Mouse (Mus musculus): ENCODE results near the gene Socs7. TPM values are rescaled to one million over a fixed set of nuclear protein-coding genes. Genes with fewer than 3 reads are reported as not detected.
"Not testable (repeated sequence)": the region's sequence is repeated elsewhere in the genome, so short reads cannot be mapped to it uniquely, and the experiment has no call there.

The Socs7 gene
- polyA plus RNA-seq, 1 experiment from 2014 or later, result 4.5 TPM

DNA sequence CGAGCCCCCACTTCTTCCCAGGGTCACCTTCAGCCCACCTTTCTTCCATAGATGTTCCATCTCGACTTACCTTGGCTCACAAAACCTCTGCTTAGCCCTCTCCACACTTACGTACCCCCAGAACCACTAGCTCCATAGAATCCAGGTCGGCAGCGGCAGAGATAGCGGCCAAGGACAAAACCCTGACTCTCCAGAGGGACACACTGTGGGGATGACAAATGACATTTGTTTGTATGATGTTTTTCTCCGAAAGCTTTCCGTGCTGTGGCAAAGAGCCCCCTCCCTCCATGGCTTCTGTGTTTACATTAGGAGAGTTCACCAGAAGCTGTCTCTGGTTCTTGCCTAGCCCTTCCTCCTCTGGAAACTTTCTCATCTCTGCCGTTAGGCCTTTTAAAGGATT, 15.1 kb upstream of the Socs7 start:
- no peak for DNase-seq (ENCODE audit: low spot score)
- 87% methylated on average over 9 of the region's 9 CpGs for WGBS
- ATAC-seq (replicated peaks; ENCODE audit: low FRiP score), result no peak

DNA sequence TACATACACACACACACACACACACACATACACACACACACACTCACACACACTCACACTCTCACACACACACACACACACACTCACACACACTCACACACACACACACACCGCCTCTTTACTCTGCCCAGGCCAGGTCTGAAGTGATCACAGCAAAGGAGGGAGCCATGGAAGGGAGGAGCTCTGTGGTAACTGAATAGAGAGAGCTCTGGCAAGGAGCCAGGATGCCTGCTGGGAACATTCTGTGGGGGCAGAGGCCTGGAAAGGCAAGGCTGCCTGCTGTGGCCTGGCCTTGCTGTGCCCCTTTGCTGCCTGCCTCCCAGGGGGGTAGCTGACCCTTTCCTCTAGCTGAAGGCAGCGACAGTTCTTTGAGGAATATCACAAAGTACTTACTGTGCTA, 12.3 kb upstream of the Socs7 start:
- DNase-seq (ENCODE audit: low spot score) (peak; percentile 85), ATAC-seq (replicated peaks; ENCODE audit: low FRiP score) (no peak; the same call in 1 of the 2 replicates)
- WGBS, result 18% methylated on average over 2 of the region's 2 CpGs
- Histone ChIP-seq H3K4me3 (ENCODE audit: low read depth, low read length) (no peak overlapping the region), H3K9ac (ENCODE audit: low read length) (no peak overlapping the region), H3K9me3 (ENCODE audit: control insufficient read depth, low read length) (no peaks in the 10 kb centered on the region), H3K4me1 (replicated peaks; ENCODE audit: control insufficient read depth, insufficient read depth, low read length) (peaks cover 3% of the 10 kb centered on the region; the same call in 1 of the 2 replicates), H3K27ac (ENCODE audit: low read depth, low read length) (no peak overlapping the region; the same call in 1 of the 2 replicates), H3K4me2 (ENCODE audit: low read depth, low read length, severe bottlenecking) (0 out of 2 replicates have a peak overlapping the region, but pooled peaks have one; percentile 24), H3K36me3 (ENCODE audit: control insufficient read depth, insufficient read depth, low read length) (no peaks in the 10 kb centered on the region), H3K27me3 (ENCODE audit: control insufficient read depth, insufficient read depth, low read length) (no peaks in the 10 kb centered on the region)

More for the DNA sequence above, 15.1 kb upstream of the Socs7 start:
- no peak overlapping the region for H3K27ac ChIP-seq (ENCODE audit: low read depth, low read length)
- H3K36me3 ChIP-seq (ENCODE audit: control insufficient read depth, insufficient read depth, low read length), result no peaks in the 10 kb centered on the region
- no peak overlapping the region for H3K4me3 ChIP-seq (ENCODE audit: low read depth, low read length)
- H3K9me3 ChIP-seq (ENCODE audit: control insufficient read depth, low read length), result no peaks in the 10 kb centered on the region
- peaks cover 5% of the 10 kb centered on the region; the same call in 1 of the 2 replicates for H3K4me1 ChIP-seq (replicated peaks; ENCODE audit: control insufficient read depth, insufficient read depth, low read length)
- H3K4me2 ChIP-seq (ENCODE audit: low read depth, low read length, severe bottlenecking), result no peak overlapping the region
- H3K27me3 ChIP-seq (ENCODE audit: control insufficient read depth, insufficient read depth, low read length), result no peaks in the 10 kb centered on the region
- no peak overlapping the region for H3K9ac ChIP-seq (ENCODE audit: low read length)

DNA sequence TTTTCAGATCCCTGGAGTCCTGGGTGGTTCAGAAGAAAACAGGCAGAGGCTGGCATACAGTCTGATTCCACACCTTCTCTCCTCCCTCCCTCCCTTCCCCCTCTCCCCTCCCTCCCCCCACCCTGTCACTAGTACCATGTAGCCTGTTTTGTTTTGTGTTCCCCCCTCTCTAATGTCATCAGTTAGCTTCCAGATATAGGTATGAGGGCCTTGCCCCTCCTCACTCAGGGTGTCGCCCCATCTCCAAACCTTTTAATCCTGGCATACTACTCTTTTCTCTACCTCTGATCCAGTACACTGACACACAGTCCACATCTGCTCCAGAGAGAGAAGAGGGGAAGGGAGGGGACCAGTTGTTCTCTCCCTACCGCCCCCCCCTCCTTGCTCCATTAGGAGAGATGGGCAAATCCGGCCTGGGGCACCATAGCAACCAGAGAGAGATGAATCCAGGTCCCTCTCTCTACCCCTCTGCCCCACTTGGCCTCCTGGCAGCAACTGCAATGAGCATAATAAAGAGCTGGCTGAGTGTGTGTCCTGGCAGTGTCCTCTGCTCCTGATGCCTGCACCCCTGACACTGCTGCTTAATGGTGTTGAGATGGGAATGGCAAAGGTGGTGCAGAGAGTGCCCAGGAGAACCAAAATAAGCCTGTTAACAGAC, 10.2 kb upstream of the Socs7 start, which contains the start of gene Gpr179:
Gene Gpr179 (minus strand): TSS at position 51 of the 658 bp plus-strand sequence.
- Histone ChIP-seq H3K36me3 (ENCODE audit: control insufficient read depth, insufficient read depth, low read length) (no peaks in the 10 kb centered on the region), H3K9me3 (ENCODE audit: control insufficient read depth, low read length) (no peaks in the 10 kb centered on the region), H3K4me1 (replicated peaks; ENCODE audit: control insufficient read depth, insufficient read depth, low read length) (peaks cover 3% of the 10 kb centered on the region; the same call in 1 of the 2 replicates), H3K9ac (ENCODE audit: low read length) (no peak within 1 kb of the TSS), H3K27me3 (ENCODE audit: control insufficient read depth, insufficient read depth, low read length) (no peaks in the 10 kb centered on the region), H3K27ac (ENCODE audit: low read depth, low read length) (no peak within 1 kb of the TSS), H3K4me2 (ENCODE audit: low read depth, low read length, severe bottlenecking) (no peak within 1 kb of the TSS), H3K4me3 (ENCODE audit: low read depth, low read length) (no peak within 1 kb of the TSS)
- ATAC-seq (replicated peaks; ENCODE audit: low FRiP score), result no peak
- 72% methylated on average over 3 of the region's 3 CpGs for WGBS
- DNase-seq (ENCODE audit: low spot score), result no peak

DNA sequence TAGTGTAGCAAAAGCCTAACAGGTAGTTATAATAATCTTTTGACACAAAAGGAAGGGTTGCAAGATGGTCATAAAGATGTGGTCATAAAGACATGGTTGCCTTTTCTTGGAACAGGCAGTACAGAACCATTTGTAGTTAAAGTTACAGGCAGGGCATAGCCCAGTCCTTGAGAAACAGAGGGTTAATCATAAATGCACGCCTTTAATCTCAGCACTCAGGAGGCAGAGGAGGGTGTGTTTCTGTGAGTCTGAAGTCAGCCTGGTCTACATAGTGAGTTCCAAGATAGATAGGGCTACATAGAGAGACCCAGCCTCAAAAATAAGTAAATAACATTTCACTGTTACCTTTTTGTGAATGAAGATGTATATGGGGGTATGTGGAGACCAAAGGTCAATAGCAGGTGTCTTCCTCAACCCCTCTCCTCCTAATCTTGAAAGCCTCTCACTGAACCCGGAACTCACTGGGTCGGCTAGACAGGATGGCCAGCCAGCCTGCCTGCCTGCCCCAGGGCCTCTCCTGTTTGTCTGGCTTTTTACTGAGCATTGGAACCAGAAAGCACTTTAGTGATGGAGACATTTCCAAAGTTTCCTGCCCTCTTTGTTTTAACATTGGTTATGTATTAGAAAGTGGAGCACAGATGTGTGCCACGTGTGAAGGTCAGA, 9.3 kb upstream of the Socs7 start:
- 77% methylated on average over 4 of the region's 4 CpGs for WGBS
- DNase-seq (ENCODE audit: low spot score) (no peak), ATAC-seq (replicated peaks; ENCODE audit: low FRiP score) (no peak)
- Histone ChIP-seq H3K27me3 (ENCODE audit: control insufficient read depth, insufficient read depth, low read length) (no peaks in the 10 kb centered on the region), H3K4me2 (ENCODE audit: low read depth, low read length, severe bottlenecking) (no peak overlapping the region), H3K36me3 (ENCODE audit: control insufficient read depth, insufficient read depth, low read length) (no peaks in the 10 kb centered on the region), H3K9me3 (ENCODE audit: control insufficient read depth, low read length) (no peaks in the 10 kb centered on the region), H3K4me3 (ENCODE audit: low read depth, low read length) (no peak overlapping the region), H3K4me1 (replicated peaks; ENCODE audit: control insufficient read depth, insufficient read depth, low read length) (peaks cover 3% of the 10 kb centered on the region; the same call in 1 of the 2 replicates), H3K9ac (ENCODE audit: low read length) (no peak overlapping the region), H3K27ac (ENCODE audit: low read depth, low read length) (no peak overlapping the region)

DNA sequence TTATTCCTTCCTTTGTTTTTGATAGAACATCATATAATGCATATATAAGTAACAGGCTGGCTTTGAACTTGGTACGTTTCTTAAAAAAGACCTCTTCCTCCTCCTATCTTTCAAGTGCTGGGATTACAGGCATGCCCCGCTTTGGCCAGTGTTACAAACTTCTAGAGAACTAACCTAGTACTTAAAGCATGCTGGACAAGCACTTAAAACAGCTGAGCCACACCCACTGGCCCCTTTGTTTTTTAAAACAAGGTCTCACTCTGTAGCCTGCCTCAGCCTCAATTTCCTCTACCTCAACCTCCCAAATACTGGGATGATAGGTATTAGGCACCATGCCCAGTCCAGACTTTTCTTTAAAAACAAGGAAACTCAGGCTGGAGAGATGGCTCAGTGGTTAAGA, 7.7 kb upstream of the Socs7 start:
- no peak overlapping the region for H3K27ac ChIP-seq (ENCODE audit: low read depth, low read length)
- no peaks in the 10 kb centered on the region for H3K27me3 ChIP-seq (ENCODE audit: control insufficient read depth, insufficient read depth, low read length)
- H3K4me1 ChIP-seq (replicated peaks; ENCODE audit: control insufficient read depth, insufficient read depth, low read length), result peaks cover 3% of the 10 kb centered on the region; the same call in 1 of the 2 replicates
- DNase-seq (ENCODE audit: low spot score) (no peak), ATAC-seq (replicated peaks; ENCODE audit: low FRiP score) (no peak)
- H3K4me2 ChIP-seq (ENCODE audit: low read depth, low read length, severe bottlenecking), result no peak overlapping the region
- no peak overlapping the region for H3K9ac ChIP-seq (ENCODE audit: low read length)
- H3K4me3 ChIP-seq (ENCODE audit: low read depth, low read length), result no peak overlapping the region
- H3K9me3 ChIP-seq (ENCODE audit: control insufficient read depth, low read length), result no peaks in the 10 kb centered on the region
- 80% methylated on average over 2 of the region's 2 CpGs for WGBS
- no peaks in the 10 kb centered on the region for H3K36me3 ChIP-seq (ENCODE audit: control insufficient read depth, insufficient read depth, low read length)

DNA sequence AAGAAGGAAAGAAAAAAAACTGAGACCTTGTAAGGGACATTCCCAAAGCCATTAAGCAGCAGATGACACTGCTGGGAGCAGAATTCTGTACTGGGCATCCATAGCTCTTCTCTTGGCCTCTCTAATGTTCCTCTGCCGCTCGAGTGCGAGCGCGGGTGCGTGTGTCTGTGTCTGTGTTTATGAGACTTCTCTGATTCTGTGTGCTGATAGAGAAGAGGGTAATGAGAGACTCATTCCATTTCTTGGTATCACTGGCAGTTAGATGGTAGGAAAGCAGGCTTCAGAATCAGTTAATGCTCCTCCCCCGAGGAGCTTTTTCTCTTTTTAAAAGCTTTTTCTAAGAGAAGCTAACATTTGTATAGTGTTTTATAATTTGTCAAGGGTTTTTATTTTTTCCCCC, 7.1 kb upstream of the Socs7 start:
- Histone ChIP-seq H3K4me2 (ENCODE audit: low read depth, low read length, severe bottlenecking) (no peak overlapping the region), H3K9ac (ENCODE audit: low read length) (no peak overlapping the region), H3K4me1 (replicated peaks; ENCODE audit: control insufficient read depth, insufficient read depth, low read length) (peaks cover 3% of the 10 kb centered on the region; the same call in 1 of the 2 replicates), H3K27me3 (ENCODE audit: control insufficient read depth, insufficient read depth, low read length) (no peaks in the 10 kb centered on the region), H3K36me3 (ENCODE audit: control insufficient read depth, insufficient read depth, low read length) (no peaks in the 10 kb centered on the region), H3K4me3 (ENCODE audit: low read depth, low read length) (no peak overlapping the region), H3K27ac (ENCODE audit: low read depth, low read length) (no peak overlapping the region), H3K9me3 (ENCODE audit: control insufficient read depth, low read length) (no peaks in the 10 kb centered on the region)
- 90% methylated on average over 7 of the region's 7 CpGs for whole genome bisulfite sequencing
- DNase-seq (ENCODE audit: low spot score) (no peak), ATAC-seq (replicated peaks; ENCODE audit: low FRiP score) (no peak)

DNA sequence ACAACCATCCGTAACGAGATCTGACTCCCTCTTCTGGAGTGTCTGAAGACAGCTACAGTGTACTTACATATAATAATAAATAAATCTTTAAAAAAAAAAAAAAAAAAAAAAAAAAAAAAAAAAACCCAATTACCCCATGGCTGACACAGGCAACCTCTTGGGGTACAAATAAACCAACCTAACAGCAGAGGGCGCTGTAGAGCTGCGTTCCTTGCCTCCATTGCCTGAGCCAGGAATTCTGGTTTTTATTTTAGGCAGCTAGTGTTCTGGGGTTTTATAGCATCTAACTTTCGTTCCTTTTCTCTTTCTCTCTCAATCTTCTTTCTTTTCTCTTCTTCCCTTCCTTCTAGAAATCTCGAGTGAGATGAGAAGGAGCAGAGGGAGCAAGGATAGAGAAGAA, 4.7 kb upstream of the Socs7 start:
- not testable (repeated sequence) for H3K4me1 ChIP-seq (replicated peaks; ENCODE audit: control insufficient read depth, insufficient read depth, low read length); H3K9ac ChIP-seq (ENCODE audit: low read length); H3K27ac ChIP-seq (ENCODE audit: low read depth, low read length); H3K9me3 ChIP-seq (ENCODE audit: control insufficient read depth, low read length); H3K27me3 ChIP-seq (ENCODE audit: control insufficient read depth, insufficient read depth, low read length); ATAC-seq (replicated peaks; ENCODE audit: low FRiP score); H3K4me3 ChIP-seq (ENCODE audit: low read depth, low read length); H3K4me2 ChIP-seq (ENCODE audit: low read depth, low read length, severe bottlenecking); H3K36me3 ChIP-seq (ENCODE audit: control insufficient read depth, insufficient read depth, low read length)
- DNase-seq (ENCODE audit: low spot score), result peak; percentile 80
- 16% methylated on average over 4 of the region's 6 CpGs for WGBS

DNA sequence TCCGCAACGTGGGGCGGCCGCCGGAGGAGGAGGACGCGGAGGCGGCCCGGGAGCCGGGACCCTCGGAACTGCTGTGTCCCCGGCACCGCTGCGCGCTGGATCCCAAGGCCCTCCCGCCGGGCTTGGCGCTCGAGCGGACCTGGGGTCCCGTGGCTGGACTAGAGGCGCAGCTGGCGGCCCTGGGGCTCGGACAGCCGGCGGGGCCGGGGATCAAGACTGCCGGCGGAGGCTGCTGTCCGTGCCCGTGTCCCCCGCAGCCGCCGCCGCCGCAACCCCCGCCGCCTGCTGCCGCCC, 245 bp downstream of the Socs7 start:
- peaks cover 13% of the 10 kb centered on the region for H3K4me1 ChIP-seq (replicated peaks; ENCODE audit: control insufficient read depth, insufficient read depth, low read length)
- ATAC-seq (replicated peaks; ENCODE audit: low FRiP score) (peak; percentile 47; the same call in 1 of the 2 replicates), DNase-seq (ENCODE audit: low spot score) (no peak)
- no peaks in the 10 kb centered on the region for H3K36me3 ChIP-seq (ENCODE audit: control insufficient read depth, insufficient read depth, low read length)
- no peaks in the 10 kb centered on the region for H3K9me3 ChIP-seq (ENCODE audit: control insufficient read depth, low read length)
- WGBS, result 1% methylated on average over 32 of the region's 39 CpGs
- H3K27me3 ChIP-seq (ENCODE audit: control insufficient read depth, insufficient read depth, low read length), result no peaks in the 10 kb centered on the region
- peak overlapping the region; percentile 82 for H3K4me2 ChIP-seq (ENCODE audit: low read depth, low read length, severe bottlenecking)
- H3K9ac ChIP-seq (ENCODE audit: low read length), result peak overlapping the region; percentile 95
- peak overlapping the region; percentile 74 for H3K27ac ChIP-seq (ENCODE audit: low read depth, low read length)
- H3K4me3 ChIP-seq (ENCODE audit: low read depth, low read length), result peak overlapping the region; percentile 96
